Mouse (Mus musculus): ENCODE results near the gene Tarsl2. TPM values are rescaled to one million over a fixed set of nuclear protein-coding genes. Genes with fewer than 3 reads are reported as not detected.

The Tarsl2 gene
- 19.7 and 20.7 TPM in 2 replicates for polyA plus RNA-seq (2015; fragmentation: Nextera tagmentation; extraction: Ambion mirVana)

DNA sequence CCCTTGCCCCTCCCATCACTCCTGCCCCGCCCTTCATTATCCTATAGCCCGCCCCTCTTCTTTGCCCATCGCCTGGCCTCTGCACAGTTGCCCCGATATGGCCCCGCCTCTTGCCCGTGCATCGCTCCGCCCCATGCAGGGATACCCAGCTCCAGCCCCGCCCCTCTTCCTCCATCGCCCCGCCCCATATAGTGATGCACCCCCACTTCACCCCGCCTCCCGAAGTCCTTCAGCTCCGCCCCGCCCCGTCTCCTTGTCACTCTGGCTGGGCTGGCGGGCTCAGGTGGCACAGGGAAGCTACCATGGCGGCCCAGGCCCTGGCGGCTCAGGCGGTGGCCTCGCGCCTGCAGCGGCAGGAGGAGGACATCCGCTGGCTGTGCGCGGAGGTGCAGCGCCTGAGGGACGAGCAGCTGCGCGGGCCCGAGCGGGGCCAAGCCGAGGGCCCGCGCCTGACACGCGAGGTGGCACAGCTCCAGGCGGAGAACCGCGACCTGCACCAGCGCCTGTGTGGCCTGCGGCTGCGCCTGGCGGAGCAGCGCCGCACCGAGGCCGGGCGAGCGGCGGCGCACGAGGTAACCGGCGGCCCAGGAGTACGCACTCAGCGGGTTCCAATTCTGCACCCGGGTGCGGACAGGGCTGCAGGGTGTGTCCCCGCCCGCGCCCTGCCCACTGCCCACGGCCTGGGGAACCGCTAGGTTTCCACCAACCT lies at the start of gene Tarsl2:
Gene Tarsl2, plus strand, starts transcription at position 256 of the 709 bp plus-strand sequence.
- peaks cover 22% of the 10 kb centered on the region for H3K36me3 ChIP-seq (ENCODE audit: control insufficient read depth, insufficient read depth, low read length)
- peak within 1 kb of the TSS; percentile 60 for H3K4me3 ChIP-seq (ENCODE audit: low read length)
- peak within 1 kb of the TSS; percentile 80 for H3K27ac ChIP-seq (ENCODE audit: low read depth, low read length)
- no peaks in the 10 kb centered on the region for H3K27me3 ChIP-seq (replicated peaks; ENCODE audit: control insufficient read depth, insufficient read depth, low read length)
- under 1% methylated on average over 41 of the region's 64 CpGs for WGBS
- H3K9ac ChIP-seq (ENCODE audit: low read depth, low read length): peak within 1 kb of the TSS; percentile 80
- peaks cover 3% of the 10 kb centered on the region; the same call in 1 of the 2 replicates for H3K4me1 ChIP-seq (ENCODE audit: control insufficient read depth, insufficient read depth, low read depth, low read length)
- peaks cover 3% of the 10 kb centered on the region; the same call in 1 of the 2 replicates for H3K9me3 ChIP-seq (ENCODE audit: control insufficient read depth, low read length)
- peak; percentile 98 for ATAC-seq
- peak within 1 kb of the TSS; percentile 81 for H3K4me2 ChIP-seq (ENCODE audit: low read length)

DNA sequence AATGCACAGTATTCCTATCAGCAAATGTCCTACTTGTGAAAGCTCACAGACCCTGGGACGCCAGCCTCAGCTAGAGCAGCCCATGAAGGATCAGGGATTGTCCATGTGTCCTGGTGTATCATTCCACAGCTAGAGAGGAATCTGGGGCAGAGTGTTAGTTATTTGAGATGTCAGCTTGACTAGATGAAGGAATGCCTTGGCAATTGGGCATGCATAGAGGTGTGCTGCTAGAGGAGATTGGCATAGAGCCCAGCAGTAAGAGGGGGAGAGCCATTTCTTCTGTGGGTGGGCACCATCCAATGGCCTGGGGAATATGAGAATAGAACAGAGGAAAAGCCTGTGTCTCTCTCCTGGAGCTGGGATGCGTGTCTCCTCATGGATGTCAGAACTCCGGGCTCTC lies 38.6 kb upstream of the Tarsl2 start:
- 76% methylated on average over 3 of the region's 3 CpGs for WGBS
- ATAC-seq: no peak
- no peak overlapping the region for H3K4me3 ChIP-seq (ENCODE audit: low read length)
- H3K9ac ChIP-seq (ENCODE audit: low read depth, low read length): no peak overlapping the region
- H3K9me3 ChIP-seq (ENCODE audit: control insufficient read depth, low read length): no peaks in the 10 kb centered on the region
- H3K36me3 ChIP-seq (ENCODE audit: control insufficient read depth, insufficient read depth, low read length): no peaks in the 10 kb centered on the region
- peaks cover 2% of the 10 kb centered on the region; the same call in 1 of the 2 replicates for H3K4me1 ChIP-seq (ENCODE audit: control insufficient read depth, insufficient read depth, low read depth, low read length)
- no peak overlapping the region for H3K27ac ChIP-seq (ENCODE audit: low read depth, low read length)
- H3K4me2 ChIP-seq (ENCODE audit: low read length): no peak overlapping the region
- no peaks in the 10 kb centered on the region for H3K27me3 ChIP-seq (replicated peaks; ENCODE audit: control insufficient read depth, insufficient read depth, low read length)

DNA sequence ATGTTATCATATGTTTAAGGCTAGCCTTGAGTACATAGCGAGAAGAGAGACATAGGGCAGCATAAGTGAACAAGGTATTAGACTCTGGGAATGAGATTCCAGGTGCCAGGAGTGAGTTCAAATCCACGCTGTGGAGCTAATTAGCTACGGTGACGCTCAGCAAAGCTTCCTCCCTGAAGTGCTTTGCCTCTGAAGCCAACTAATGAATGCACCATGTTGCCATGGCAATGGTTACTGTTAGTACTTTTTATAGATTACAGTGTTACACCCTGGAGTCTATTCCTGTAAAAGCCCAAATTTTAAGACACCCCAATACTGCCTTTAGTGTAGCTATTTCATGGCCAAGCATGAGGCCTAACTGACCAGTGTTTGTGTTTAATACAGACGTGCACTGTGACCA lies 37.7 kb upstream of the Tarsl2 start:
- Histone ChIP-seq H3K4me3 (ENCODE audit: low read length) (no peak overlapping the region), H3K27me3 (replicated peaks; ENCODE audit: control insufficient read depth, insufficient read depth, low read length) (no peaks in the 10 kb centered on the region), H3K36me3 (ENCODE audit: control insufficient read depth, insufficient read depth, low read length) (no peaks in the 10 kb centered on the region), H3K9me3 (ENCODE audit: control insufficient read depth, low read length) (no peaks in the 10 kb centered on the region), H3K9ac (ENCODE audit: low read depth, low read length) (no peak overlapping the region), H3K4me1 (ENCODE audit: control insufficient read depth, insufficient read depth, low read depth, low read length) (peaks cover 2% of the 10 kb centered on the region; the same call in 1 of the 2 replicates), H3K27ac (ENCODE audit: low read depth, low read length) (no peak overlapping the region), H3K4me2 (ENCODE audit: low read length) (no peak overlapping the region)
- WGBS: 64% methylated on average over 5 of the region's 5 CpGs
- peak; percentile 37; the same call in 1 of the 2 replicates for ATAC-seq

DNA sequence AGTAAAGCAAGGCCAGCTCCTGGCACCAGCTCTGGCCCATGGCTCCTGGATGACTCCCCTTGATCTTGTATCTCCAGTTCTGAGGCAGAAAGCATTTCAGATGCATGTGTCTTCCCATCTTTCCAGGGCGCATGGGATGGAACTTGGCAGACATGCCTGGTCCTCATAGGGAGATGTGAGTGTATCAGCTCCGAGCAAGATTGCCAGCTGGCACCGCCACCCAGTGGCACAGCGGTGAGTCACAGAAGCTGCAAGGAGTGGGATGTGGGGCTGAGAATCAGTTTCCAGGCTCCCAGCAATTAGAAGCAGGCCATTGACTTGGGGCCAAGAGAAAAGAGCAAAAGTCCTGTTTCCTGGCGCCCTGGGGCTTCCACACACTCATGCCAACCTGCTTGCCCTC lies 34.5 kb upstream of the Tarsl2 start:
- Histone ChIP-seq H3K4me1 (ENCODE audit: control insufficient read depth, insufficient read depth, low read depth, low read length) (peaks cover 2% of the 10 kb centered on the region; the same call in 1 of the 2 replicates), H3K27ac (ENCODE audit: low read depth, low read length) (no peak overlapping the region; the same call in 1 of the 2 replicates), H3K4me2 (ENCODE audit: low read length) (no peak overlapping the region), H3K4me3 (ENCODE audit: low read length) (no peak overlapping the region), H3K27me3 (replicated peaks; ENCODE audit: control insufficient read depth, insufficient read depth, low read length) (no peaks in the 10 kb centered on the region), H3K9me3 (ENCODE audit: control insufficient read depth, low read length) (no peaks in the 10 kb centered on the region), H3K9ac (ENCODE audit: low read depth, low read length) (no peak overlapping the region), H3K36me3 (ENCODE audit: control insufficient read depth, insufficient read depth, low read length) (no peaks in the 10 kb centered on the region)
- 41% methylated on average over 5 of the region's 5 CpGs for WGBS
- peak; percentile 89 for ATAC-seq

DNA sequence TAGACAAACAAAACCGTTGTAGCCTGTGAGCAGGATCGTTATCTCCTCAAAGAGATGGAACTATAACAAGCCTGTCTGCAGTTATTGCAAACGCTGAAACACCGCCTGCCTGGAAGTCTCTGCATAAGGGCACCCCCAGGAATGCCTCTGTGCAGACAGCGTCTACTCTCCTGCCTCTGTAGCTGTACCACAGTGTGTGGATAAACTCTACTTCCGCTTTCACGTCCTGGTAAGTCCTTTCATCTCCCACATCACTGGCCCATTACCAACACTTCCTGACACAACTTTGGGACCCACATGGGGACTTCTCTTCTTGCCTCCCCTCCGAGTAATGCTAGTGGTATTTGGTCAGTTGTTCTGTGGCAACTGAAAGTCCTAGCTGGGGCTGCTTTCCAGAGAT lies 34.0 kb upstream of the Tarsl2 start:
- no peak overlapping the region for H3K4me2 ChIP-seq (ENCODE audit: low read length)
- no peak overlapping the region for H3K9ac ChIP-seq (ENCODE audit: low read depth, low read length)
- peaks cover 2% of the 10 kb centered on the region; the same call in 1 of the 2 replicates for H3K4me1 ChIP-seq (ENCODE audit: control insufficient read depth, insufficient read depth, low read depth, low read length)
- no peaks in the 10 kb centered on the region for H3K36me3 ChIP-seq (ENCODE audit: control insufficient read depth, insufficient read depth, low read length)
- no peak overlapping the region for H3K27ac ChIP-seq (ENCODE audit: low read depth, low read length)
- WGBS: 64% methylated on average over 8 of the region's 8 CpGs
- no peaks in the 10 kb centered on the region for H3K9me3 ChIP-seq (ENCODE audit: control insufficient read depth, low read length)
- ATAC-seq: peak; percentile 8; the same call in 1 of the 2 replicates
- H3K27me3 ChIP-seq (replicated peaks; ENCODE audit: control insufficient read depth, insufficient read depth, low read length): no peaks in the 10 kb centered on the region
- no peak overlapping the region for H3K4me3 ChIP-seq (ENCODE audit: low read length)

DNA sequence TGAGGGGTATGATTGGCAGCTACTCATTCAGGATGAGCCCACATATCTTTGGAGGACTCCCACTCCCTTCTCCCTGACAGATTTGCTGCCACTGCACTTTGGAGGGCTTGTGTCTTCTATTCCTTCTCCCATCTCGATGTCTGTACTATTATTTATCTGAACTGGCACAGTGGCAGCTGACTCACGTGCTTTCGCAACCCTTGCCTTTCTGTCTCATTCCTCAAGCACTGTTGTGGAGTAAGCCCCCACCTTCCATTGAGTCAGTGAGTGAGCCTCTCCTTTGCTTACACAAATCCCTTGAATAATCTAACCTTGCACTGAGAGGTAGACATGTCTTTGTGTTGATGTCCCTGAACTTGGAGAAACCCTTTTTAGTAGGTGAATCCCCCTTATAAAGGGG lies 33.4 kb upstream of the Tarsl2 start:
- no peak for ATAC-seq
- H3K36me3 ChIP-seq (ENCODE audit: control insufficient read depth, insufficient read depth, low read length): no peaks in the 10 kb centered on the region
- no peaks in the 10 kb centered on the region for H3K27me3 ChIP-seq (replicated peaks; ENCODE audit: control insufficient read depth, insufficient read depth, low read length)
- H3K27ac ChIP-seq (ENCODE audit: low read depth, low read length): no peak overlapping the region
- H3K9me3 ChIP-seq (ENCODE audit: control insufficient read depth, low read length): no peaks in the 10 kb centered on the region
- 76% methylated on average over 3 of the region's 3 CpGs for WGBS
- no peak overlapping the region for H3K9ac ChIP-seq (ENCODE audit: low read depth, low read length)
- H3K4me3 ChIP-seq (ENCODE audit: low read length): no peak overlapping the region
- H3K4me1 ChIP-seq (ENCODE audit: control insufficient read depth, insufficient read depth, low read depth, low read length): peaks cover 2% of the 10 kb centered on the region; the same call in 1 of the 2 replicates
- H3K4me2 ChIP-seq (ENCODE audit: low read length): no peak overlapping the region

DNA sequence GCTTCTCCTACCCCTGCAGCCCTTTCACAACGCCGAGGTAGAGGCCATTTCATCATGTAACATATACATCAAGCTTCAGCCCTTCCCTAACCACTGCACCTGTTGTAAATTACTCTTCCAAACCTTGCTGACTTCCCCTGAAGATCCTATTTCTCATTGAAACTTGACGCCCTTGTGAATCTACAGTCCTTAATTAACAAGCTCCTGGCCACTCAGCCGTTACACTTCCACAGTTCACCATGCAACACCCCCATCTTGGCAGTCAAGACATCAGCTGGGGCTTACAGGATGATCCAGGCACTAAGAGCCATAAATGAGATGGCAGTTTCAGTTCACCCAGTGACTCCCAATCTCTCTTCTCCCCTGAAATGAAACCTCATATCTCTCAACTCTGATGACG lies 31.0 kb upstream of the Tarsl2 start:
- peaks cover 2% of the 10 kb centered on the region; the same call in 1 of the 2 replicates for H3K4me1 ChIP-seq (ENCODE audit: control insufficient read depth, insufficient read depth, low read depth, low read length)
- no peak overlapping the region for H3K4me3 ChIP-seq (ENCODE audit: low read length)
- H3K27ac ChIP-seq (ENCODE audit: low read depth, low read length): no peak overlapping the region
- no peaks in the 10 kb centered on the region for H3K27me3 ChIP-seq (replicated peaks; ENCODE audit: control insufficient read depth, insufficient read depth, low read length)
- WGBS: 77% methylated on average over 5 of the region's 5 CpGs
- no peaks in the 10 kb centered on the region for H3K9me3 ChIP-seq (ENCODE audit: control insufficient read depth, low read length)
- no peak overlapping the region for H3K4me2 ChIP-seq (ENCODE audit: low read length)
- no peak overlapping the region for H3K9ac ChIP-seq (ENCODE audit: low read depth, low read length)
- no peak for ATAC-seq
- no peaks in the 10 kb centered on the region for H3K36me3 ChIP-seq (ENCODE audit: control insufficient read depth, insufficient read depth, low read length)

DNA sequence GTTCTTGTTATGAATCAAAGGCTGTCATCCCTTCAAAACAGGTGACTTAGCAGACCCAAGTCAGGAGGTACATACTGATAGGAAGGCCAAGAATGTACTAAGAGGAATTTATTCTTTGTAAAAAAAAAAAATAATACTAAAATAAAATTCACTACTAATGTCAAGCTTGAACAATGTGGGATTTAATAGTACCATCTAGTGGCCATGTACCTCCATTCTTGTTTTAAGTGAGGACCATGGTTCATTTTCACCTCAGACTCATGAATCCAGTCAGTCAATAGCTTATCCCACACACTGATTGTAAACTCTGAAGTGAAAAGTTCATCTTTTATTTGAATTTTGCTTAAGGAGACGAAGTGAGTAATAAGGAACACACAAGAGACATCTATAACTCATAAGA lies 25.9 kb upstream of the Tarsl2 start:
- Histone ChIP-seq H3K4me3 (ENCODE audit: low read length) (no peak overlapping the region), H3K4me1 (ENCODE audit: control insufficient read depth, insufficient read depth, low read depth, low read length) (no peaks in the 10 kb centered on the region), H3K27me3 (replicated peaks; ENCODE audit: control insufficient read depth, insufficient read depth, low read length) (no peaks in the 10 kb centered on the region), H3K9ac (ENCODE audit: low read depth, low read length) (no peak overlapping the region), H3K4me2 (ENCODE audit: low read length) (no peak overlapping the region), H3K27ac (ENCODE audit: low read depth, low read length) (no peak overlapping the region), H3K9me3 (ENCODE audit: control insufficient read depth, low read length) (no peaks in the 10 kb centered on the region), H3K36me3 (ENCODE audit: control insufficient read depth, insufficient read depth, low read length) (no peaks in the 10 kb centered on the region)
- WGBS: 48% methylated on average over 1 of the region's 1 CpGs
- ATAC-seq: no peak

DNA sequence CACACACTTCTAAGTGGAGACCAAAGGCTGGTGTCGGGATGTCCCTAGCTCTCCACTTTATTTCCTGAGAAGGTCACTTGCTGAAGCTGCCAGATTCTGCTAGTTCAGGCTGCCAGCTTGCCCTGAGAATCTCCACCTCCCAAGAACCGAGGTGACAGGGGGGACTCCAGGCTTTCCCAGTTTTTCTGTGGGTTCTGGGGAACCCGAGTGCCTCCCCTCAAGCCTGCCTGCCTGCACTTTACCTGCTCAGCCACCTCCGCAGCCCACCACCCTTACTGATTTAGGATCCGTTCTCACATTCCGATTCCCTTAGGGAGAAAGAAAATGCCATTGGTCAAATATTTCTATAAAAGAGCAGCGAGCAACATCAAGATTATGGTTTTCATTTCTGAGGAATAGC lies 24.0 kb upstream of the Tarsl2 start:
- Histone ChIP-seq H3K27me3 (replicated peaks; ENCODE audit: control insufficient read depth, insufficient read depth, low read length) (no peaks in the 10 kb centered on the region), H3K36me3 (ENCODE audit: control insufficient read depth, insufficient read depth, low read length) (no peaks in the 10 kb centered on the region), H3K9ac (ENCODE audit: low read depth, low read length) (no peak overlapping the region), H3K9me3 (ENCODE audit: control insufficient read depth, low read length) (no peaks in the 10 kb centered on the region), H3K4me2 (ENCODE audit: low read length) (no peak overlapping the region), H3K27ac (ENCODE audit: low read depth, low read length) (no peak overlapping the region), H3K4me1 (ENCODE audit: control insufficient read depth, insufficient read depth, low read depth, low read length) (no peaks in the 10 kb centered on the region), H3K4me3 (ENCODE audit: low read length) (no peak overlapping the region)
- no peak for ATAC-seq
- WGBS: 88% methylated on average over 7 of the region's 7 CpGs
